Mouse (Mus musculus): ENCODE results near the gene Olfr109. TPM values are rescaled to one million over a fixed set of nuclear protein-coding genes. Genes with fewer than 3 reads are reported as not detected.

Gene Olfr109
- not detected in 2 replicates for polyA plus RNA-seq (2016; fragmentation: Nextera tagmentation; extraction: Ambion mirVana)

- no peaks in the 10 kb centered on the region for H3K36me3 ChIP-seq
- H3K27ac ChIP-seq = no peak within 1 kb of the TSS
- 82% methylated on average over 1 of the region's 1 CpGs for WGBS
- no peaks in the 10 kb centered on the region for H3K27me3 ChIP-seq (ENCODE audit: insufficient read depth, poor library complexity, severe bottlenecking)
- no peaks in the 10 kb centered on the region for H3K9me3 ChIP-seq
- H3K4me3 ChIP-seq = no peak within 1 kb of the TSS
- H3K4me1 ChIP-seq = no peaks in the 10 kb centered on the region
- DNase-seq (ENCODE audit: low spot score) = no peak
Measured at GRCm38 (mm10) chr17:37458616-37459015, at the start of gene Olfr109. Gene Olfr109, plus strand, starts transcription at chr17:37458916.

GRCm38 (mm10) chr17:37413380-37413779, 45.3 kb upstream of the Olfr109 start:
- H3K9me3 ChIP-seq = peaks cover 8% of the 10 kb centered on the region
- H3K4me3 ChIP-seq = no peak overlapping the region
- H3K27me3 ChIP-seq (ENCODE audit: insufficient read depth, poor library complexity, severe bottlenecking) = no peaks in the 10 kb centered on the region
- no peaks in the 10 kb centered on the region for H3K4me1 ChIP-seq
- H3K36me3 ChIP-seq = no peaks in the 10 kb centered on the region
- DNase-seq (ENCODE audit: low spot score) = no peak
- H3K27ac ChIP-seq = no peak overlapping the region

- Histone ChIP-seq H3K36me3 (no peaks in the 10 kb centered on the region), H3K4me3 (no peak within 1 kb of the TSS), H3K27me3 (ENCODE audit: insufficient read depth, poor library complexity, severe bottlenecking) (no peaks in the 10 kb centered on the region), H3K27ac (no peak within 1 kb of the TSS), H3K4me1 (no peaks in the 10 kb centered on the region), H3K9me3 (no peaks in the 10 kb centered on the region)
- DNase-seq (ENCODE audit: low spot score) = no peak
- 95% methylated on average over 1 of the region's 1 CpGs for WGBS
Measured at GRCm38 (mm10) chr17:37445180-37445579, 13.5 kb upstream of the Olfr109 start, which contains the start of gene Olfr108. Gene Olfr108, plus strand, starts transcription at chr17:37445480.

- H3K4me1 ChIP-seq = no peaks in the 10 kb centered on the region
- H3K4me3 ChIP-seq = no peak within 1 kb of the TSS
- H3K27me3 ChIP-seq (ENCODE audit: insufficient read depth, poor library complexity, severe bottlenecking) = no peaks in the 10 kb centered on the region
- H3K9me3 ChIP-seq = no peaks in the 10 kb centered on the region
- 68% methylated on average over 2 of the region's 2 CpGs for WGBS
- no peaks in the 10 kb centered on the region for H3K36me3 ChIP-seq
- no peak within 1 kb of the TSS for H3K27ac ChIP-seq
- no peak for DNase-seq (ENCODE audit: low spot score)
Measured at GRCm38 (mm10) chr17:37483452-37483851, 24.7 kb downstream of the Olfr109 start, which contains the start of gene H2-M2. Gene H2-M2, minus strand, starts transcription at chr17:37483552.

GRCm38 (mm10) chr17:37491930-37492518, 33.3 kb downstream of the Olfr109 start, which contains the start of gene Olfr110:
Gene Olfr110, plus strand, starts transcription at chr17:37492468.
- H3K4me3 ChIP-seq = no peak within 1 kb of the TSS
- no peaks in the 10 kb centered on the region for H3K36me3 ChIP-seq
- H3K4me1 ChIP-seq = no peaks in the 10 kb centered on the region
- no peaks in the 10 kb centered on the region for H3K9me3 ChIP-seq
- no peak within 1 kb of the TSS for H3K27ac ChIP-seq
- DNase-seq (ENCODE audit: low spot score) = no peak
- 38% methylated on average over 1 of the region's 1 CpGs for WGBS
- H3K27me3 ChIP-seq (ENCODE audit: insufficient read depth, poor library complexity, severe bottlenecking) = no peaks in the 10 kb centered on the region

- WGBS = 81% methylated on average over 4 of the region's 4 CpGs
- no peaks in the 10 kb centered on the region for H3K27me3 ChIP-seq (ENCODE audit: insufficient read depth, poor library complexity, severe bottlenecking)
- no peak within 1 kb of the TSS for H3K4me3 ChIP-seq
- no peaks in the 10 kb centered on the region for H3K9me3 ChIP-seq
- H3K4me1 ChIP-seq = no peaks in the 10 kb centered on the region
- no peak within 1 kb of the TSS for H3K27ac ChIP-seq
- DNase-seq (ENCODE audit: low spot score) = no peak
- no peaks in the 10 kb centered on the region for H3K36me3 ChIP-seq
Measured at GRCm38 (mm10) chr17:37507730-37508129, 49.0 kb downstream of the Olfr109 start, which contains the start of gene Olfr111. Gene Olfr111, plus strand, starts transcription at chr17:37508030.

Other genes starting within 250 kb of the Olfr109 start
- not detected in 2 replicates for gene Olfr95, start 245.8 kb upstream of the Olfr109 start, polyA plus RNA-seq (2016; fragmentation: Nextera tagmentation; extraction: Ambion mirVana)
- gene Olfr96, start 238.8 kb upstream of the Olfr109 start, polyA plus RNA-seq (2016; fragmentation: Nextera tagmentation; extraction: Ambion mirVana) = not detected in 2 replicates
- gene Olfr97, start 221.6 kb upstream of the Olfr109 start, polyA plus RNA-seq (2016; fragmentation: Nextera tagmentation; extraction: Ambion mirVana) = not detected in 2 replicates
- not detected in 2 replicates for gene Olfr98, start 195.2 kb upstream of the Olfr109 start, polyA plus RNA-seq (2016; fragmentation: Nextera tagmentation; extraction: Ambion mirVana)
- 1.00 and 1.7 TPM in 2 replicates for gene H2-M3, start 188.7 kb upstream of the Olfr109 start, polyA plus RNA-seq (2016; fragmentation: Nextera tagmentation; extraction: Ambion mirVana)
- 0.09 TPM in 1 of 2 replicates, not detected in the other for gene Olfr99, start 175.5 kb upstream of the Olfr109 start, polyA plus RNA-seq (2016; fragmentation: Nextera tagmentation; extraction: Ambion mirVana)
- not detected in 2 replicates for gene Olfr101, start 154.6 kb upstream of the Olfr109 start, polyA plus RNA-seq (2016; fragmentation: Nextera tagmentation; extraction: Ambion mirVana)
- not detected in 2 replicates for gene Olfr102, start 141.9 kb upstream of the Olfr109 start, polyA plus RNA-seq (2016; fragmentation: Nextera tagmentation; extraction: Ambion mirVana)
- gene Olfr103, start 119.2 kb upstream of the Olfr109 start, polyA plus RNA-seq (2016; fragmentation: Nextera tagmentation; extraction: Ambion mirVana) = not detected in 2 replicates
- gene Olfr104-ps, start 99.3 kb upstream of the Olfr109 start, polyA plus RNA-seq (2016; fragmentation: Nextera tagmentation; extraction: Ambion mirVana) = not detected in 2 replicates
- gene Olfr105-ps, start 79.9 kb upstream of the Olfr109 start, polyA plus RNA-seq (2016; fragmentation: Nextera tagmentation; extraction: Ambion mirVana) = not detected in 2 replicates
- not detected in 2 replicates for gene Olfr106-ps, start 68.5 kb upstream of the Olfr109 start, polyA plus RNA-seq (2016; fragmentation: Nextera tagmentation; extraction: Ambion mirVana)
- not detected in 2 replicates for gene Olfr107, start 59.7 kb upstream of the Olfr109 start, polyA plus RNA-seq (2016; fragmentation: Nextera tagmentation; extraction: Ambion mirVana)
- gene Olfr108, start 13.4 kb upstream of the Olfr109 start, polyA plus RNA-seq (2016; fragmentation: Nextera tagmentation; extraction: Ambion mirVana) = not detected in 2 replicates
- gene H2-M2, start 24.6 kb downstream of the Olfr109 start, polyA plus RNA-seq (2016; fragmentation: Nextera tagmentation; extraction: Ambion mirVana) = not detected in 2 replicates
- not detected in 2 replicates for gene Olfr110, start 33.6 kb downstream of the Olfr109 start, polyA plus RNA-seq (2016; fragmentation: Nextera tagmentation; extraction: Ambion mirVana)
- not detected in 2 replicates for gene Olfr111, start 49.1 kb downstream of the Olfr109 start, polyA plus RNA-seq (2016; fragmentation: Nextera tagmentation; extraction: Ambion mirVana)
- gene Olfr112, start 110.5 kb downstream of the Olfr109 start, polyA plus RNA-seq (2016; fragmentation: Nextera tagmentation; extraction: Ambion mirVana) = not detected in 2 replicates
- not detected in 2 replicates for gene Olfr113, start 118.7 kb downstream of the Olfr109 start, polyA plus RNA-seq (2016; fragmentation: Nextera tagmentation; extraction: Ambion mirVana)
- gene Olfr114, start 133.8 kb downstream of the Olfr109 start, polyA plus RNA-seq (2016; fragmentation: Nextera tagmentation; extraction: Ambion mirVana) = not detected in 2 replicates
- gene Olfr115, start 168.2 kb downstream of the Olfr109 start, polyA plus RNA-seq (2016; fragmentation: Nextera tagmentation; extraction: Ambion mirVana) = not detected in 2 replicates
- gene Olfr116, start 168.3 kb downstream of the Olfr109 start, polyA plus RNA-seq (2016; fragmentation: Nextera tagmentation; extraction: Ambion mirVana) = not detected in 2 replicates
- not detected in 2 replicates for gene Olfr117, start 204.9 kb downstream of the Olfr109 start, polyA plus RNA-seq (2016; fragmentation: Nextera tagmentation; extraction: Ambion mirVana)
- gene Olfr118, start 208.1 kb downstream of the Olfr109 start, polyA plus RNA-seq (2016; fragmentation: Nextera tagmentation; extraction: Ambion mirVana) = not detected in 2 replicates
- gene Olfr119, start 237.6 kb downstream of the Olfr109 start, polyA plus RNA-seq (2016; fragmentation: Nextera tagmentation; extraction: Ambion mirVana) = not detected in 2 replicates